Mouse (Mus musculus) kidney, adult 2 months (tissue): ENCODE measurements around the gene Ssbp3.

Source experiments
- CTCF ChIP-seq: fragments of 200-500 bp; conservative IDR thresholded peaks from 2 replicates; pipeline ENCODE4 v1.5.1; 2011; ENCODE audit warnings: low read depth, mild to moderate bottlenecking, control low read depth, low read length, moderate library complexity, mixed read lengths; ENCODE audit not compliant: insufficient read depth, insufficient read length
- POLR2A ChIP-seq: fragments of 200-500 bp; IDR thresholded peaks from one replicate; pipeline ENCODE4 v1.6.1; 2011; ENCODE audit warnings: low read depth, low read length, control low read depth

DNA sequence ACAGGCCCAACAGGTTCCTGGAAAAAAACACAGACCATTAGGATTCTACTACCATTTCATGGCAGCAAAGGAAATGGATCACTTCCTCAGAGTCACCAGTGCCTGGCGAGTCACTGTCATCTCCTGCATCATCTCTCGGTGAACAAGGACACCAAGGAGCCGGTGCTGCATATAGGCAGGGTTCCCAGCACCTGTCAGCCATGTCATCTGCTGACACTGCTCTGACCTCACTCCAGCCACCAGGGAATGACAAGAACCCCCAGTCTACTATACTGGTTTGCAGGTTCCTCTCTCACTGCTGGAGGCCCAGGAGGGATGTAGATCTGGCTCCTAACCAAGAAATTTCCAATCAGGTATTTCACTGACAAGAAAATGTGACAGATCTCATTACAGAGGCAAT, 145.6 kb downstream of the Ssbp3 start:
- no peak for TF ChIP-seq POLR2A
- no peak for TF ChIP-seq CTCF
